Mouse (Mus musculus): ENCODE results near the gene Cspg4. TPM values are rescaled to one million over a fixed set of nuclear protein-coding genes. Genes with fewer than 3 reads are reported as not detected.
"Not testable (repeated sequence)": the region's sequence is repeated elsewhere in the genome, so short reads cannot be mapped to it uniquely, and the experiment has no call there.

Cspg4 gene
- polyA plus RNA-seq, 1 experiment from 2014 or later: 32.5 TPM

DNA sequence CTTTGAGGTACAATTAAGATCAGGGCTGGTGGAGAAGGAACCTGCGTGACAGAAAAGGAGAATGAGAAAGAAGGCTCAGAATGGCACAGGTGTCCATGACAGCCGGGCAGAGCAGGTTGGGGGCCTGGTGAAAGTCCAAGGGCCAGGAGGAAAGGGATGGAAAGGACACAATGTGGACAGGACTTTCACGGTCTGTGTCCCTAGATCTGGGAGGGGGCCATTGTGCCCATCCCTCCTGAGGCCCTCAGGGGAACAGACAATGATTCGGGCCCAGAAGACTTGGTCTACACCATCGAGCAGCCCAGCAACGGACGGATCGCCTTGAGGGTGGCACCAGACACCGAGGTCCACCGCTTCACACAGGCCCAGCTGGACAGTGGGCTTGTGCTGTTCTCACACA lies 27.3 kb downstream of the Cspg4 start:
- H3K4me2 ChIP-seq: no peak overlapping the region
- peaks cover 66% of the 10 kb centered on the region for H3K36me3 ChIP-seq
- H3K27ac ChIP-seq (ENCODE audit: poor library complexity, severe bottlenecking): no peak overlapping the region
- ATAC-seq (ENCODE audit: insufficient number of reproducible peaks, low FRiP score): no peak
- 93% methylated on average over 10 of the region's 10 CpGs for WGBS
- H3K4me1 ChIP-seq (replicated peaks): peaks cover 30% of the 10 kb centered on the region
- H3K4me3 ChIP-seq: no peak overlapping the region
- H3K9ac ChIP-seq: peak overlapping the region; percentile 54; the same call in 1 of the 2 replicates
- no peaks in the 10 kb centered on the region for H3K9me3 ChIP-seq (replicated peaks)
- H3K27me3 ChIP-seq (replicated peaks): peaks cover 11% of the 10 kb centered on the region; the same call in 1 of the 2 replicates

DNA sequence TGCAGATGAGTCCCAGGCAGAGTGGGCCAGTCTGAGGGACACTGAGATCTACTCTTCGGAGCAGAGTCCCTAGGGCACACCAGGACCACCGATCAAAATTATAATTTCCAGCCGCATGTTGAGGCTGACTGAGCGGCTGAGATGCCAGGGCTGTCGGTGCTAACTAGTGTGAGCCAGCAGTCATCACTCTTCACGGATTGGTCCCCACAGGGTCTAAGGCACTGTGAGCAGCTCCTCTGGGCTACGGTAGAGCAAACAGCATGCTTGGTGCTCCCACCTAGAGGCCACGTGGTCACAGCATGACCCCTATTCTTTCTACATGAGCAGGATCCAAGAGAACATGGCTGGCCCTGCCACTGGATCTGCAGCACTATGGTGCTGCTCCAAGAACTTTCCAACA lies 28.5 kb downstream of the Cspg4 start:
- Histone ChIP-seq H3K27ac (ENCODE audit: poor library complexity, severe bottlenecking) (peak overlapping the region; percentile 35; the same call in 1 of the 2 replicates), H3K4me3 (no peak overlapping the region), H3K9ac (peak overlapping the region; percentile 54; the same call in 1 of the 2 replicates), H3K4me1 (replicated peaks) (peaks cover 30% of the 10 kb centered on the region), H3K36me3 (peaks cover 65% of the 10 kb centered on the region), H3K4me2 (no peak overlapping the region), H3K27me3 (replicated peaks) (peaks cover 11% of the 10 kb centered on the region; the same call in 1 of the 2 replicates), H3K9me3 (replicated peaks) (no peaks in the 10 kb centered on the region)
- ATAC-seq (ENCODE audit: insufficient number of reproducible peaks, low FRiP score): no peak
- 61% methylated on average over 8 of the region's 8 CpGs for WGBS

- peaks cover 62% of the 10 kb centered on the region for H3K36me3 ChIP-seq
- peak overlapping the region; percentile 54; the same call in 1 of the 2 replicates for H3K9ac ChIP-seq
- peak overlapping the region; percentile 35; the same call in 1 of the 2 replicates for H3K27ac ChIP-seq (ENCODE audit: poor library complexity, severe bottlenecking)
- no peak overlapping the region for H3K4me3 ChIP-seq
- WGBS: 15% methylated on average over 3 of the region's 3 CpGs
- ATAC-seq (ENCODE audit: insufficient number of reproducible peaks, low FRiP score): no peak; the same call in 1 of the 2 replicates
- peaks cover 11% of the 10 kb centered on the region; the same call in 1 of the 2 replicates for H3K27me3 ChIP-seq (replicated peaks)
- H3K4me1 ChIP-seq (replicated peaks): peaks cover 30% of the 10 kb centered on the region
- H3K9me3 ChIP-seq (replicated peaks): no peaks in the 10 kb centered on the region
- H3K4me2 ChIP-seq: no peak overlapping the region
Measured at GRCm38 (mm10) chr9:56894006-56894405, 29.2 kb downstream of the Cspg4 start.

- Histone ChIP-seq H3K4me2 (no peak overlapping the region), H3K9me3 (replicated peaks) (no peaks in the 10 kb centered on the region), H3K9ac (no peak overlapping the region), H3K4me1 (replicated peaks) (peaks cover 32% of the 10 kb centered on the region), H3K27ac (ENCODE audit: poor library complexity, severe bottlenecking) (no peak overlapping the region), H3K4me3 (no peak overlapping the region), H3K36me3 (peaks cover 44% of the 10 kb centered on the region), H3K27me3 (replicated peaks) (peaks cover 11% of the 10 kb centered on the region; the same call in 1 of the 2 replicates)
- WGBS: 83% methylated on average over 12 of the region's 12 CpGs
- ATAC-seq (ENCODE audit: insufficient number of reproducible peaks, low FRiP score): no peak
Measured at GRCm38 (mm10) chr9:56896779-56897178, 31.9 kb downstream of the Cspg4 start.

DNA sequence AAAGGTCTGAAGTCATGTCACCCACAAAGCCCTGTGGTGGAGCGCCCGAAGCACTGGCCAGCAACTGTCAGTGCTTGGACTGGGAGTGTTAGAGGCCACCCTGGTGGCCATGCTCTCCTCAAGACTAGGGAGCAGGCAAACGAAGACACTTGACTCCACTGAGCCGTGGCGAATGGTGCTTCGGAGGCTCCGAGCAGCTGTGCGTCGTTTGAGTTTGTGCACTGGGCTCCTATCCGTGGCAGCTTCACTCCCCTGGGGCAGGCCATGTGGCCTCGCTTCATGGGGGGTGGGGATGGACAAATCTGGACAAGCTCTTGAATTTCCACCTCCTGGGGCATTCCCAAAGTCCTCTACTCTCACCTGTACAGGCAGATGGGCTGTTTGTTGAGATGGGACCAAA lies 34.6 kb downstream of the Cspg4 start:
- WGBS: 83% methylated on average over 11 of the region's 11 CpGs
- H3K27me3 ChIP-seq (replicated peaks): no peaks in the 10 kb centered on the region
- H3K4me1 ChIP-seq (replicated peaks): peaks cover 11% of the 10 kb centered on the region
- H3K4me3 ChIP-seq: no peak overlapping the region
- H3K9ac ChIP-seq: no peak overlapping the region
- H3K27ac ChIP-seq (ENCODE audit: poor library complexity, severe bottlenecking): no peak overlapping the region
- H3K4me2 ChIP-seq: no peak overlapping the region
- no peak for ATAC-seq (ENCODE audit: insufficient number of reproducible peaks, low FRiP score)
- peaks cover 27% of the 10 kb centered on the region for H3K36me3 ChIP-seq
- no peaks in the 10 kb centered on the region for H3K9me3 ChIP-seq (replicated peaks)

- peaks cover 27% of the 10 kb centered on the region for H3K36me3 ChIP-seq
- H3K4me3 ChIP-seq: no peak overlapping the region
- ATAC-seq (ENCODE audit: insufficient number of reproducible peaks, low FRiP score): no peak
- no peaks in the 10 kb centered on the region for H3K9me3 ChIP-seq (replicated peaks)
- no peaks in the 10 kb centered on the region for H3K27me3 ChIP-seq (replicated peaks)
- H3K4me2 ChIP-seq: no peak overlapping the region
- H3K9ac ChIP-seq: no peak overlapping the region
- 0 out of 2 replicates have a peak, but pooled peaks cover 9% of the 10 kb centered on the region for H3K4me1 ChIP-seq (replicated peaks)
- H3K27ac ChIP-seq (ENCODE audit: poor library complexity, severe bottlenecking): no peak overlapping the region
Measured at GRCm38 (mm10) chr9:56900060-56900459, 35.2 kb downstream of the Cspg4 start.

DNA sequence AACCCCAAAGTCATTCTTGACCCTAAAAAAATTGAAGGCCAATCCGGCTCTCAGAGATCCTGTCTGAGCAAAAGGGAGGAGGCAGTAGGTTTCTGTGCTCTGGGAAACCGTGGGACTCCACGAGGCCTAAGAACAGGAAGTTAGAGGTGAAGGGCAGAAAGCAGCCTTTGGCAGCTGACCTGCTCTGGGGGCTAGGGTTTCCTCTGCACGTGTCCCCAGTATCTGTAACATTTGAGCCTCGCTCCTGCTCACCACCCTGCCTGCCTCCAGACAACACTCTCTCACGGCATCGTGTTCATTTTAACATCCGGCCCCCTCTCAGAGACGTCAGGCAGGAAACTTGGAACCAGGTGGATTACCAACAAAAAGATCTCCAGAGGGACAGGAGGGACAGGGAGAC lies 35.7 kb downstream of the Cspg4 start:
- H3K36me3 ChIP-seq: peaks cover 24% of the 10 kb centered on the region
- H3K9me3 ChIP-seq (replicated peaks): no peaks in the 10 kb centered on the region
- H3K4me2 ChIP-seq: no peak overlapping the region
- no peaks in the 10 kb centered on the region for H3K27me3 ChIP-seq (replicated peaks)
- no peak for ATAC-seq (ENCODE audit: insufficient number of reproducible peaks, low FRiP score)
- WGBS: 35% methylated on average over 9 of the region's 9 CpGs
- no peak overlapping the region for H3K9ac ChIP-seq
- H3K4me3 ChIP-seq: no peak overlapping the region
- 0 out of 2 replicates have a peak, but pooled peaks cover 9% of the 10 kb centered on the region for H3K4me1 ChIP-seq (replicated peaks)
- H3K27ac ChIP-seq (ENCODE audit: poor library complexity, severe bottlenecking): no peak overlapping the region

DNA sequence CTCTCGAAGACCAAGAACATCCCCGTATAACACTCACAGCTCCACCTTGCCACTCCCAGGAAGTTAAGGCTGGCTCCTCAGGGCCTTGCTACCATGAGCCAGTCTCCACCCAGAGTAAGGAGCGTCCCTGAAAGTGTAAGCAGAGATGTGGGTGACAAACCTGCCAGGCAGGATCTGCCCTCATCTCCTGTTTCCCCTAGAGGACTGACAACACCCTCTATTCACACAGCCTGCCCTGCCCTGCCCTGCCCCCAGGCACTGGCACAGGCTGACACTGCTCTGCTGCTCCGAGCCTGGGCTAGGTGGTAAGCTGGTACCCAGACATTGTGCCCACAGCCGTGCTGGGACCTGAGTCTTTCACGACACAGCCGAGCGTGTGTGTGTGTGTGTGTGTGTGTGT lies 36.4 kb downstream of the Cspg4 start:
- no peak for ATAC-seq (ENCODE audit: insufficient number of reproducible peaks, low FRiP score)
- no peak overlapping the region; the same call in 1 of the 2 replicates for H3K27ac ChIP-seq (ENCODE audit: poor library complexity, severe bottlenecking)

DNA sequence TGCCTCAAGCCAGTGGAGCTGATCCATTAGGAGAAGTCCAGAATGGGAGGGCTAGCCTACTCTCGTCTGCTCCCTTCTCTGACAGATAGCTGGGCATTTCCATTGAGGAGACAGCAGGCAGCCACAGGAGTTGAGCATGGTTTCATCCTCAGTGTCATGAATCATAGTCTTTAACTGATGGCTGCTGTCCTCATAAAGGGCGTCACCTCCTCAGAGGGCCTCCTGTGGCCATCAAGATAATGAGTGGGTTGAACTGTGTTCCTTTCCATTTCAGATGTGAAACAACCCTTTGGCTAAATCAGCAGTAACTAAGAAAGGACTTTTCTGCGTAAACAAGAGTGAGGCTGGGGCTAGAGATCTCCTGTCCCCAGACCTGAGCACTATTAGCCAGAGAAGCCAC lies 38.8 kb downstream of the Cspg4 start:
- Histone ChIP-seq H3K36me3 (0 out of 2 replicates have a peak, but pooled peaks cover under 1% of the 10 kb centered on the region), H3K9ac (no peak overlapping the region), H3K9me3 (replicated peaks) (no peaks in the 10 kb centered on the region), H3K4me3 (no peak overlapping the region), H3K4me2 (no peak overlapping the region), H3K27me3 (replicated peaks) (no peaks in the 10 kb centered on the region), H3K4me1 (replicated peaks) (peaks cover 16% of the 10 kb centered on the region), H3K27ac (ENCODE audit: poor library complexity, severe bottlenecking) (no peak overlapping the region)
- 66% methylated on average over 3 of the region's 3 CpGs for WGBS
- no peak for ATAC-seq (ENCODE audit: insufficient number of reproducible peaks, low FRiP score)

More for the DNA sequence above, 36.4 kb downstream of the Cspg4 start:
- peaks cover 22% of the 10 kb centered on the region for H3K36me3 ChIP-seq
- H3K27me3 ChIP-seq (replicated peaks): no peaks in the 10 kb centered on the region
- no peaks in the 10 kb centered on the region for H3K9me3 ChIP-seq (replicated peaks)
- H3K4me3 ChIP-seq: no peak overlapping the region
- WGBS: 61% methylated on average over 8 of the region's 8 CpGs
- H3K4me1 ChIP-seq (replicated peaks): 0 out of 2 replicates have a peak, but pooled peaks cover 9% of the 10 kb centered on the region
- H3K9ac ChIP-seq: peak overlapping the region; percentile 38; the same call in 1 of the 2 replicates
- H3K4me2 ChIP-seq: no peak overlapping the region

GRCm38 (mm10) chr9:56907549-56907948 lies 42.7 kb downstream of the Cspg4 start:
- H3K9ac ChIP-seq: no peak overlapping the region
- H3K27me3 ChIP-seq (replicated peaks): no peaks in the 10 kb centered on the region
- no peak overlapping the region for H3K4me2 ChIP-seq
- no peak overlapping the region for H3K4me3 ChIP-seq
- WGBS: 55% methylated on average over 9 of the region's 9 CpGs
- no peaks in the 10 kb centered on the region for H3K9me3 ChIP-seq (replicated peaks)
- H3K27ac ChIP-seq (ENCODE audit: poor library complexity, severe bottlenecking): no peak overlapping the region
- H3K4me1 ChIP-seq (replicated peaks): peaks cover 7% of the 10 kb centered on the region
- no peak for ATAC-seq (ENCODE audit: insufficient number of reproducible peaks, low FRiP score)
- no peaks in the 10 kb centered on the region for H3K36me3 ChIP-seq

GRCm38 (mm10) chr9:56909991-56910390 lies 45.2 kb downstream of the Cspg4 start:
- H3K4me2 ChIP-seq; H3K36me3 ChIP-seq; H3K9ac ChIP-seq; H3K27me3 ChIP-seq (replicated peaks); H3K9me3 ChIP-seq (replicated peaks); H3K4me3 ChIP-seq; ATAC-seq (ENCODE audit: insufficient number of reproducible peaks, low FRiP score); H3K27ac ChIP-seq (ENCODE audit: poor library complexity, severe bottlenecking); H3K4me1 ChIP-seq (replicated peaks): not testable (repeated sequence)
- WGBS: 35% methylated on average over 4 of the region's 4 CpGs

DNA sequence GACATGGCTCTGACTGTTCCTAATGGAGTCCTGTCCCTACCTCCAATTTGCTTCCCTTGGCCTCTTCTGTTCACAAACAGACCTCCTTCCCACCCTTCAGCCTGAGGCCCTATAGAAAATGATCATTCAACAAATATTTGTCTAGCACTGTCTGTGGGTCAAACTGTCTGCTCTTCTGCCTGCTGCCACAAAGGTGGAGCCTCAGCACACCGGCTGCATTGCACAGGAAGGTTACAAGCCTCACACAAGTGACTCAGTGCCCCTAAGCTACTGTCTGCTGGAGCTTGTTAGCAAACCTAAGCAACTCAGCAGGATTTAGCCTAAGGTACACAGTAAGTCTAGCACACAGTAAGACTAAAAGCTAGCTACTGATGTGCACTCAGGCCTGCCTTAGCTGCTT lies 46.2 kb downstream of the Cspg4 start:
- H3K4me3 ChIP-seq: no peak overlapping the region
- 56% methylated on average over 1 of the region's 1 CpGs for WGBS
- peaks cover 7% of the 10 kb centered on the region for H3K4me1 ChIP-seq (replicated peaks)
- H3K4me2 ChIP-seq: no peak overlapping the region
- H3K9me3 ChIP-seq (replicated peaks): no peaks in the 10 kb centered on the region
- no peak for ATAC-seq (ENCODE audit: insufficient number of reproducible peaks, low FRiP score)
- no peak overlapping the region for H3K27ac ChIP-seq (ENCODE audit: poor library complexity, severe bottlenecking)
- peaks cover 10% of the 10 kb centered on the region for H3K36me3 ChIP-seq
- no peak overlapping the region for H3K9ac ChIP-seq
- H3K27me3 ChIP-seq (replicated peaks): no peaks in the 10 kb centered on the region
